Mouse (Mus musculus) cerebellum, adult 9-11 months (tissue): ENCODE results near the gene Ctdsp1.

ENCODE experiments used
- DNase-seq: peaks from one replicate; pipeline ENCODE4 v3.0.0; 2022

The Ctdsp1 gene

DNA sequence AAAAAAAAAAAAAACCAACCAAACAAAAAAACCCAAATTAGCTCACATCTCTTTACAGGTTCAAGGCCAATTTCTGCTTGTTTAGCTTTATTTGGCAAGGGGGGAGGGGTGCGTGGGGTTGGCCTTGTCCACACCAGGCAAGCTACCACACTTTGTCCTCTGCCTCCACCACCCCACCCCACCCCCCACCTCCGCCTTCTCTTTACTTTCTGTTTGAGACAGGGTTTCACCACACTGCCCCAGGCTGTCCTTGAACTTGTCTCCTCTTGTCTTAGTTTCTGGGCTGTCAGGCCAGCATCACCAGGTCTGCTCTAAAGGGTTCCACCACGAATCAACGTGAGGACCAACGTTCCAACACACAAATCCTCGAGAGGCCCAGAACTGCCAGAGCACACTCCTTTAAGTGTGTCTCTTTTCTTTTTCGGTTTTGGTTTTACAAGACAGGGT is 12.2 kb upstream of the Ctdsp1 start:
- DNase-seq: no peak

DNA sequence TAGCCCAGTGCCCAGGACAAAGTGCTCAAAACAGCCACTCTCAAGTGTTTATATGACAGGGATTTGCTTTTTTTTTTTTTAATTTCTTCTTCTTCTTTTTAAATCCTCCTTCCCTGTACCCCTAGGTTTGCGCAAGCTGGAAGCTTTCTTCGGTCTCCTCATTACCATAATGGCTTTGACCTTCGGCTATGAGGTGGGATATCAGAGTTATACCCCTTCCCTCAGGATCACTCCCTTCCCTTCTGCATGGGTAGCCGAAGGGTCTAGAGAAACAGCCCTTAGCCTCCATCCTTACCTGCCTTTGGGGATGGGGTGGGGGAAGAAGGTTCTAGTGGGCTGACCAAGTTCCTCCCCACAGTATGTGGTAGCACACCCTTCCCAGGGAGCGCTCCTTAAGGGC is 10.8 kb upstream of the Ctdsp1 start:
- DNase-seq: no peak

- DNase-seq: no peak
Observed at GRCm38 (mm10) chr1:74381588-74382021, 9.7 kb upstream of the Ctdsp1 start.

DNA sequence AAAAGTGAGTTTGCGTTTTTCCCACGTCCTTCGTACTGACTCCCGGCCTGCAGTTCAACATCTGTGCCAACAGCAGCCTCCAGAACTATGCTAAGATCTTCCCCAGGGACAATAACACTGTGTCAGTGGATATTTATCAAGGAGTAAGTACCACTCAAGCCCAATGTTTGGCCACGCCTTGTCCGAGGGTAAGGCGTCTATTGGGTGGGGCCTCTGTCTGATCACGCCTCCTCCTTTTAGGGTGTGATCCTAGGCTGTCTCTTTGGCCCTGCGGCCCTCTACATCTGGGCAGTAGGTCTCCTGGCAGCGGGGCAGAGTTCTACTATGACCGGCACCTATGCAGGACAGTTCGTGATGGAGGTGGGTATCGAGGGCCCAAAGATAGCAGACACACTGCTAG is 7.9 kb upstream of the Ctdsp1 start:
- no peak for DNase-seq

DNA sequence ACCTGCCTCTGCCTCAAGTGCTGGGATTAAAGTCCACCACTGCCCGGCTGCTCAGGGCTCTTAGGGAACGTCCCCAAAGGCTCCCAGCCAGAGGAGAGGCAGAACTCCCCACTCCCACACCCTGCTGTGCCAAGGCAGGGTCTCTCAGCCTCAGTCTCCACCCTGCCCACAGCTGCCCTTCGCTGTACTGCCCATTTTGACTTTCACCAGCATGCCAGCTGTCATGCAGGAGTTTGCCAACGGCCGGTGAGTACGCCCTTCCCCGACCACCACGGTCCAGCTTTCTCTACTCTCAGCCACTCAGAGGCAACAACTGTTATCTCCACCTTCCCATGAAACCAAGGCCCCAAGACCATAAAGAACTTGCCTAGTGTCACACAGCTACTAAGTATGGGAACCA is 6.8 kb upstream of the Ctdsp1 start:
- DNase-seq: peak; percentile 40

DNA sequence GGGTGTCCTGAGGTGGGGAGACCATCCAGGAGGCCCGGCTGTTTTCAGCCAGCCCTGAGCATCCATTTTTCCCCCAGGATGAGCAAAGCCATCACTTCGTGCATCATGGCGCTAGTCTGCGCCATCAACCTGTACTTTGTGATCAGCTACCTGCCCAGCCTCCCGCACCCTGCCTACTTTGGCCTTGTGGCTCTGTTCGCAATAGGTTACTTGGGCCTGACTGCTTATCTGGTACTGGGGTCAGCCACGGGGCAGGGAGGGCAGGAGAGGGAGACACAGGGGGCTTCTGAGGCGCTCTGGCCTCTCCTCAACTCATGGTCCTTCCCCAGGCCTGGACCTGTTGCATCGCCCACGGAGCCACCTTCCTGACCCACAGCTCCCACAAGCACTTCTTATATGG is 6.2 kb upstream of the Ctdsp1 start:
- DNase-seq: peak; percentile 49

DNA sequence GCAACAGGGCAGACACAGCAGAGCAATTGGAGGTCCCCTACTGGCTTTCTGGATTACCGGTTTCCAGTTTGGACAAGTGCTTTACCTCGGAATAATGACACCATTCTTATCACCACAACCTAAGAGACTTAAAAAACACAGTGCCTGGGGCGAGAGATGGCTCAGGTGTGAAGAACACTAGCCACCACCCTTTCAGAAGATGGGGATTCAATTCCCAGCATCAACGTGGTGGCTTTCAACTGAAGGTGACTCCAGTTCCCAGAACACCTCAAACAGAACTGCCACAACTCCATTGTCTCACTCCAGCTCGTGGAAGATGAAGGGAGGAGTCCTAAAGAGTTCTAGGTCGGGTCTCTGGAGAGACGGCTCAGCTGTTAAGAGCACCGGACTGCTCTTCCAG is 5.8 kb upstream of the Ctdsp1 start:
- DNase-seq: peak; percentile 28

GRCm38 (mm10) chr1:74386363-74386713 is 5.0 kb upstream of the Ctdsp1 start:
- no peak for DNase-seq

DNA sequence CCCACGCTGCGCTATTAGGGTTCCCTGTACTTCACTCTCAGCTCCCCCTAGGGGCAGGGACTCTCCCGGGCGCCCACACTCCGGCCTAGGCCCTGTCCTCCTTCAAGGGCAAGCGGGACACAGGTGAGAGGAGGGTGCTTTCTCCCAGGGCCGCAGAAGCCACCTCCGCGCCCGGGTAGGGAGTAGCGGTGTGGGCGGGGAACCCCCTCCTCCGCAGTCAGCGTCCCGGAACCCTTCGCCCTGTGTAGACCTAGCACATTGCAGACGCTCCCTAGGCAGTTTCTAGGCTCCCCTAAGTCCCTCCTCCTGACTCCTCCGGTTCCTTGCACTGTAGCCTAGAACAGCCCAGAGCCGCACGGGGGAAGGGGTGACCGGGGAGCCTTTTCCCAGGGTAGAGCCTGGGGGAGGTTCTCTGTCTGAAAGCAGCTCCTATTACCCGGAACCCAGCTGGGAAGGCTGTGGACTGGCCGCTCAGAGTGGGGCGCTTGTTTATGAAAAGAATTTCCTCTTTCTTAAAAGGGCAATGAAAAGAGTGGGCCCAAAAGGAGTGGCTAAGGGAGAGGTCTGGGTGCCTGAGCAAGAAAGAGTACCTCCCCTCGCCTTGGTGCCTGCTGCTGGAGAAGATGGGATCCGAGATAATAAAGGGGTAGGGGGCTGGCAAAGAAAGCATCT is 4.5 kb upstream of the Ctdsp1 start:
- peak; percentile 95 for DNase-seq

DNA sequence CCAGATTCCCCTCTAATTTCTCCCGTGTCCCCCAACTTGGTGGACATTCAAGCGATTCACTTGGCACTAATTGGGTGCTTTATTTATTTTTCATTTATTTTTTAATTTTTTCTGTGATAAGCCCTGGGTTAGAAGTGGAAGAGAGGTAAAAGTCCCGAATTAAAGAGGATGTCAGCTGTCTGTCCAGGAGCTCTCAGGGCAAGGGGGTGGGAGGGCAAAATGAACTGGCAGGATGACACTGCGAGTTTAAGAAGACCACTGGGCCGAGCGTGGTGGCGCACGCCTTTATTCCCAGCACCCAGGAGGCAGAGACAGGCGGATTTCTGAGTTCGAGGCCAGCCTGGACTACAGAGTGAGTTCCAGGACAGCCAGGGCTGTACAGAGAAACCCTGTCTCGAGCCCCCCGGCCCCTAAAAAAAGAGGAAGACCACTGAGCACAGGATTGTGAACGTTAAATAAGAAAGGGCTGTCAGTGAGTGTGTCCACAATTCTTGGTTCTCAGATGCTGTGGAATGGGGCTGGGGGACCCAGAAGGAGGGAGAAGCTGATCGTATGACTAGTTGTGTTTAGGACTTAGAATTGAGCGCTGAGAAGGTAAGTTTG is 3.8 kb upstream of the Ctdsp1 start:
- DNase-seq: peak; percentile 65

- DNase-seq: peak; percentile 45
Observed at GRCm38 (mm10) chr1:74388398-74388920, 2.9 kb upstream of the Ctdsp1 start.

DNA sequence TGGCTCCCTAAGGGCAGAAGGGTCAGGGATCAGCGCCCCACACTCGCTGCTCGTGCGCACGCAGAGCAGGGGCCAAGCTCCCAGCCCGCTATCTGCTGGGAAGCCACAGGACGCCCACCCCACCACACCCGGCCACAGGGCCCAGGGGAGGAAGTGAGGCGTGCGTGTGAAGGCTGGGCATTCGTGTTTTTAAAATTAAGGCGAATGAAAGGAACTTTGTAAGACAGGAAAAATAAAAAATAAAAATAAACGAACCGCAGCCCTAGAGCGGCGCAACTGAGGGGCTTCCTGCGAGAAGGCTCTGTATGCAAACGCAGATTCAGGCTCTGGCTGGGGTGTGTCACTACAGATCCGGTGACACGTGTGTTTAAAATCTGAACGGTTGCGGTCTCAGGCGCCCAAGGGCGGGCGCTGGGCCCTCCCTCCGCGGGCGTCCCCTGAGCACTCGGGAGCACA is 1.4 kb upstream of the Ctdsp1 start:
- peak; percentile 46 for DNase-seq

DNA sequence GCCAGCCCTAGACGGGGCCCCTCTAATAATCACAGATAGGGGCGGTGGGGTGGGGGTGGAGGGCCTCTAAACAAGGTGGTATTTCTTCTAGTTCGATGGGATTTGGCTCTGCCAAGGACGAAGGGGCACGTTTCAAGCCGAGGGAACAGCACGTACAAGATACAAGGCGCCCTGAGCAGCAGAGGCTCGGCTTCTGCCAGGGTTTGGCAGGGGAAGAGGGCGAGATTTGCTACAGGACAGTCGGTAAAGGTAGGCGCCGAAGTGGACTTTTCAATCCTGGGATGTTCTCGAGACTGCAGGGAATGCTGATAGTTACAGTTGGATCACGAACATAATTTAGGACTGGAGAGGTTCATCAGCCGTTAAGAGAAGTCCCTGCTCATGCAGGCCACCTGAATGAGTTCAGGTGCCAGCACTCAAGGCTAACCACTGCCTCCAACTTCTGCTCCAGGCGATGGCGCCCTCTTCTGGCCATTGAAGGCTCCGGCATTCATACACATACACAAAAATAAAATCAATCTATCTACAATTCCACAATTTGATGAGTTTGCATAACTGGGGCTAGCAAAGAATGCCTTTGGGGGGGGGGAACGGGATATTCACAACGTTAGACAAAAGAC is 912 bp upstream of the Ctdsp1 start:
- DNase-seq: peak; percentile 63

DNA sequence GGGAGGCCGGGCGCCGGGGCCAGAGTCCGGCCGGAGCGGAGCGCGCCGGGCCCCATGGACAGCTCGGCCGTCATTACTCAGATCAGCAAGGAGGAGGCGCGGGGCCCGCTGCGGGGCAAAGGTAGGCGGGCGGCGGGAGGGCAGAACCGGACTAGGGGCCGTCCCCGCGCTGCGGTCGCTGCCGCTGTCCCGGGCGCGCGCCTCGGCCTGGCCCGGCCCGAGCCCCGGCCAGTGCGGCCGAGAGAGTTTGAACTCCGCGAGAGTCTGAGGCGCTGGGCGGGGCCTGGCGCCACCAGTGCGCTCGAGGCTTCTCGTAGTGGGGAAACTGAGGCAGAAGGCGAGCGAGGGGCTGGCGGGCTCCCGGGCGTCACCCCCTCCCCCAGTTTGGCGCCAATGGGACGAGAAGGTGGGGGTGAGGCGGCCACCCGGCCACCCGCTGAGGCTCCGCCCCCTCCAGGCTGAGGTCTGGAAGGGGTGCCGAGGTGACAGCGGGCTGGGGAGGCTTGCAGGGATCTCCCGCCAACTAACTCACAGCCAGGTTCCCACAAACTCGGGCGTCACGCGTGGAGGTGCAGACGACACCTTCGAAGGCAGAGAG is 634 bp downstream of the Ctdsp1 start:
- DNase-seq: peak; percentile 85

DNA sequence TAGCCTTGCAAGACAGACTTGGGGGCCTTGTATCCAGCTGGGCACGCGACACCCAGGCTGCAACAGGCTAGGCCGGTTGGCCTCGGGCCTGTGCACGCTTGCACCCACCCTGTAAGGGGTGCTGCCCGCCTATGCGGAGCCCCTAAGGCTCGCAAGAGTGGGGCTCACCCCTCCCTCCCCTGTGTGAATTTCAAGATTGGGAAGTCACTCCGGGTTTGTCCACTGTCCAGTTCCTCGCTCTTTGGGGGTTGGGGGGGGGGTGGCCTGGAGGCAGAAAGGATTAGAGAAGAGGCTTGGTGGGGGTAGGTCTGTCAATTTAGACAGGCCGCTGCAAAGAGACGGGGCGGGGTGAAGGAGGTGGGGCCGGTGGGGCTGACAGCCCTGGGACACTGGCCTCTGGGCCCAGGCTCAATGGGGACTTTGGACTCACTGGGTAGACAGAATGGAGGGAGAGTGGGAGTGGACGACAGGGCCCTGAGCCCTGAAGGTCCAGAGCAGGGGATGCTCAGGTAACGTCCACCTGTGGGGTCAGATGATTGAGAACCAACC is 1.2 kb downstream of the Ctdsp1 start:
- DNase-seq: peak; percentile 61

- DNase-seq: peak; percentile 65
Observed at GRCm38 (mm10) chr1:74393010-74393409, 1.7 kb downstream of the Ctdsp1 start.

- peak; percentile 52 for DNase-seq
Observed at GRCm38 (mm10) chr1:74393697-74394096, 2.4 kb downstream of the Ctdsp1 start.

DNA sequence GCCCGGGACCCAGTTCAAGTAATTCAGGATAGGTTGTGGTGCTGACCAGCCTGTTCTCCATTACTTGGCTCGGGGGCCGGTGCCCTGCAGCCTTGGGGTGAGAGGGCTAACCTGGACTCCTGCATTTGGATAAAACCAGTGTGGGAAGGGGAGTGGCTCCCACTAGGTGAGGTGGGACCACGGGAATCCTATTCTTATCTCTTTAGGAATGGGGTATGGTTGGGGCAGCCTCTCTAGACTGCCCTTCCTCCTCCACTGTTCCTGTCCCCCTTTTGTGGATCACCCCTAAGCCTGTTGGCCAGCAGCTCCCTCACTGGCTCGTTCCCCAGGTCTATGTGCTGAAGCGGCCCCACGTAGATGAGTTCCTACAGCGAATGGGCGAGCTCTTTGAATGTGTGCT is 3.0 kb downstream of the Ctdsp1 start:
- peak; percentile 52 for DNase-seq

GRCm38 (mm10) chr1:74394858-74395257 is 3.5 kb downstream of the Ctdsp1 start:
- peak; percentile 34 for DNase-seq

DNA sequence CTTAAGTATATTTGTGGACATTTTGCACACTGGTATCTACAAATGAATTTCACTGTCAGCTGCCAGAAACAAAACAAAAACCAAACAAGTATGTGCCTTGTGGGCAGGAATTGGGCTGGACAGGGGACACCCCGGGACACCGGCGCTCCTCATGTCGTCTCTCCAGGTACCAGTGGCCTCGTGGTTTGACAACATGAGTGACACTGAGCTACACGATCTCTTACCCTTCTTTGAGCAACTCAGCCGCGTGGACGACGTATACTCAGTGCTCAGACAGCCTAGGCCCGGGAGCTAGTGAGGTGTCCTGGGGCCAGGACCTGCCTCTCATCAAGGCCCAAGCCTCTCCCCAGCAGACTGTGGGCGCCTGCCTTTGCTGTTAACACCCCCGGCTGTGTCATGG is 4.0 kb downstream of the Ctdsp1 start:
- DNase-seq: peak; percentile 47

DNA sequence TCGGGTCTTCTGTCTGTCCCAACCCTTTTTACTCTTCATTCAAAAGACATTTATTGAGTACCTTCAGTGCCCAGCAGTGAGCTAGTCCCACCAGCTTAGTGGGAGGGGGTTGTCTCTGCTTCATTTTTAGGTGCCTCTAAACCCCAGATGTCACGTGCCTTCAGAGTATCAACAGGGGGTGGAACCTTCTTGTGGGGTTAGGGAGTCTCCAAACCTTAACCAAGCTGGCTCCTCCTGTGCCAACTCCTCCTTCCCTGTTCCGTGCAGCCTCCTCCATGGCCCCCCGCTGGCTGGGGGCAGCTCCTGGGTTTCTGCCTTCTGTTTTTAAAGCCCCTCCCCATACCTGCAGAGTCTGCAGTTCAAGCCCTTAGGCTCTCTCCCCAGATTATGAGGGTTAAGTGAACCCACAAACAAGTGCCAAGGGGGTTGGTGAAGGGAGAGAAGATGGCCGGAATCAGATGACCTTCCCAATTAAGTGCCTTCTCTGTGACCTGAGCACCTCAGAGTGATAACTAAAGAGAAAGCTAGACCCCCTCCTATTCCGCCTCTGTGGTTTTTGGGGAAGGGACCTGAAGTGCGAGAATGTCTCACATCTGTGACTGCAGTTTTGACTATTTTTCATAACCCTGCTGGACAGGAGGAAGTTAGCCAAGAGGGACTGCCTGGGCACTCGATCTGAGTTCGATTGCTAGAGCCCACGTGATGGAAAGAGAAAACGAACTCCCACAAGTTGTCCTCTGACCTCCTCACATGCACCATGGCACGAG is 5.3 kb downstream of the Ctdsp1 start:
- DNase-seq: peak; percentile 61

GRCm38 (mm10) chr1:74397268-74397918 is 6.1 kb downstream of the Ctdsp1 start:
- peak; percentile 97 for DNase-seq
